Mouse (Mus musculus) liver, embryonic 14.5 days (tissue): ENCODE results near the gene B430305J03Rik.

Experiments used
- CTCF ChIP-seq: IDR thresholded peaks from 2 replicates; pipeline ENCODE4 v1.5.1; 2016; ENCODE audit warnings: antibody characterized with exemption, low read depth, control low read depth
- EP300 ChIP-seq: IDR thresholded peaks from 2 replicates; pipeline ENCODE4 v1.6.1; 2016; ENCODE audit warnings: antibody characterized with exemption, low read depth

GRCm38 (mm10) chr3:61345636-61346035 is 20.1 kb downstream of the B430305J03Rik start:
- no peak for TF ChIP-seq EP300
- no peak for TF ChIP-seq CTCF
